Mouse (Mus musculus) lung, postnatal 0 days (tissue): ENCODE measurements at regions not wholly inside any gene's neighbourhood (a gene's known extent, or its start where the extent isn't known, plus 50 kb on each side); places are given as distances from the start of the nearest gene placed in this dataset.

ENCODE experiments used
- CTCF ChIP-seq: IDR thresholded peaks from 2 replicates; pipeline ENCODE4 v1.5.1; 2016; ENCODE audit warnings: antibody characterized with exemption, mild to moderate bottlenecking
- EP300 ChIP-seq: IDR thresholded peaks from 2 replicates; pipeline ENCODE4 v1.6.1; 2016; ENCODE audit warnings: antibody characterized with exemption, mild to moderate bottlenecking, control low read depth

DNA sequence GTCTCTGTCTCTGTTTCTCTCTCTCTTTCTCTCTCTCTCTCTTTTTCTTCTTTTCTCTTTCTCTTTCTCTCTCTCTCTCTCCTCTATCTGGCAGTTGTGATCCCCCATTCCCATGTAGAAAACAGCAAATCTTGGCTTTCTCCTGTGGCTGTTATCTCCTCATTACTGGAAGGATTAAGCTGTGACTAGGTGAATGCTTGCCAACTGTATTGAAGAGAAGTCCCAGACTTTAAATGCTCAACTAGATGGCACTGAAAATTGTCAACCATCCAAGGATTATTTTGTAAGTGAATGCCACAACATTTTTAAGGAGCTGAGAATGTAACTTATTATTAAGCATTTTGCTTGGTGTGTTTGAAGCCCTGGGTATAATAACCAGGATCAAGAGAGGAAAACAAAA lies 233.2 kb upstream of the Sorcs1 start:
- no peak for TF ChIP-seq CTCF
- no peak for TF ChIP-seq EP300
